Mouse (Mus musculus): ENCODE data around the gene Samd4b.

DNA sequence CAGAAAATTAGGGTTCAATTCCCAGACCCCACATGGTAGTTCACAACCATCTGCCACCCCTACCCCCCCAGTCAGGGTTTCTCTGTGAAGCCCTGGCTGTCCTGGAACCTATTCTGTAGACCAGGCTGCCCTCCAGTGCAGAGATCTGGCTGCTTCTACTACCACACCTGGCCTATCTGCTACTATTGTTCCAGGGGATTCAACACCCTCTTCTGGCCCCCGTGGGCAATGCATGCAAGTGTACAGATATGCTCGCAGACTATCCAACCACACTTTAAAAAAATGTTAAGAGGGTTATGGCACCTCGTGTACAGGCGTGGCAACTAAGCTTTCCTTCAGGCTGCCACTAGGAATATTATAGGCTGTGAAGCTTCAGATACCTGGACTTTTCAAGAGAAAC lies 185.1 kb downstream of the Samd4b start:
- TF ChIP-seq POLR2A (IDR thresholded peaks at IDR 0.05; ENCODE audit: borderline replicate concordance, extremely low read depth, low read depth, low read length) (no peak), CTCF (IDR thresholded peaks at IDR 0.05; ENCODE audit: insufficient read depth, low read length) (no peak)

Data from lung, adult 2 months (tissue).